Mouse (Mus musculus) CH12.LX (cell line): Measurements from ENCODE around the gene 9530077C05Rik. TPM values are rescaled to one million over a fixed set of nuclear protein-coding genes. Genes with fewer than 3 reads are reported as not detected.
"Not testable (repeated sequence)": the region's sequence is repeated elsewhere in the genome, so short reads cannot be mapped to it uniquely, and the experiment has no call there.

Experiments
- DNase-seq: peaks from one replicate; pipeline ENCODE4 v3.0.0-alpha.2; 2013; ENCODE audit errors: extremely low read depth
- H3K27ac ChIP-seq: 2 replicates; pipeline ENCODE4 v1.5.1; 2012; ENCODE audit warnings: low read depth, mild to moderate bottlenecking, control low read depth, moderate library complexity; ENCODE audit not compliant: insufficient read depth
- H3K27me3 ChIP-seq: replicated peaks from 2 replicates; pipeline ENCODE3; 2012; ENCODE audit warnings: inconsistent platforms
- H3K36me3 ChIP-seq, 2 experiments: replicated peaks in 1 of 2; 2 replicates each; pipeline versions ENCODE3 to v1.6.1; 2012; ENCODE audit warnings: inconsistent platforms in 1 of 2, low read length in 1 of 2, mild to moderate bottlenecking in 1 of 2, mixed read lengths in 1 of 2, moderate library complexity in 1 of 2; ENCODE audit not compliant: control insufficient read depth in 1 of 2, insufficient read depth in 1 of 2
- H3K4me1 ChIP-seq, 2 experiments: 2 replicates each; pipeline ENCODE4 v1.6.1; 2012; ENCODE audit warnings: inconsistent platforms in 1 of 2, moderate library complexity in 1 of 2; ENCODE audit not compliant: insufficient read depth in 2 of 2, control insufficient read depth in 1 of 2
- H3K4me2 ChIP-seq: 2 replicates; pipeline ENCODE4 v1.6.1; 2012; ENCODE audit warnings: low read depth, mild to moderate bottlenecking, control low read depth; ENCODE audit not compliant: poor library complexity, insufficient read depth, severe bottlenecking
- H3K4me3 ChIP-seq, 3 experiments: fragments of 150-350 bp in 1 of 3; sonication (generic) in 1 of 3; replicated peaks in 1 of 3; 2 replicates each; pipeline versions ENCODE3 to v1.5.1; 2011 to 2012; ENCODE audit warnings: low read depth in 2 of 3, low read length in 2 of 3, mild to moderate bottlenecking in 2 of 3, moderate library complexity in 2 of 3, control low read depth in 1 of 3, improper control_type of control experiment in 1 of 3, inconsistent platforms in 1 of 3, mixed read lengths in 1 of 3; ENCODE audit not compliant: poor library complexity in 1 of 3
- H3K79me2 ChIP-seq: replicated peaks from 2 replicates; pipeline ENCODE4 v1.6.1; 2012; ENCODE audit warnings: mild to moderate bottlenecking, moderate library complexity; ENCODE audit not compliant: control insufficient read depth, poor library complexity, insufficient read depth, severe bottlenecking; ENCODE audit errors: extremely low read depth
- H3K9ac ChIP-seq: 2 replicates; pipeline ENCODE4 v1.6.1; 2012; ENCODE audit warnings: low read depth, mild to moderate bottlenecking, control low read depth, moderate library complexity; ENCODE audit not compliant: insufficient read depth
- H3K9me3 ChIP-seq: replicated peaks from 2 replicates; pipeline ENCODE3; 2012; ENCODE audit warnings: low read length, inconsistent platforms, mixed read lengths
- CTCF ChIP-seq, 2 experiments: IDR thresholded peaks in 1 of 2; conservative IDR thresholded peaks in 1 of 2; 2 replicates each; pipeline ENCODE4 v1.5.1; 2011 to 2012; ENCODE audit warnings: low read depth in 2 of 2, low read length in 2 of 2, improper control_type of control experiment in 1 of 2, inconsistent platforms in 1 of 2, mild to moderate bottlenecking in 1 of 2, moderate library complexity in 1 of 2
- POLR2AphosphoS2 ChIP-seq: IDR thresholded peaks from 2 replicates; pipeline ENCODE4 v1.6.1; 2011; ENCODE audit warnings: low read depth, low read length, improper control_type of control experiment
- RAD21 ChIP-seq: IDR thresholded peaks from 2 replicates; pipeline ENCODE4 v1.6.1; 2011; ENCODE audit warnings: low read depth, mild to moderate bottlenecking, low read length, improper control_type of control experiment, moderate library complexity
- SMC3 ChIP-seq: IDR thresholded peaks from 2 replicates; pipeline ENCODE4 v1.6.1; 2011; ENCODE audit warnings: low read depth, low read length, improper control_type of control experiment
- TCF12 ChIP-seq: IDR thresholded peaks from 2 replicates; pipeline ENCODE4 v1.6.1; 2014; ENCODE audit warnings: low read depth, mild to moderate bottlenecking, inconsistent platforms, low read length, improper control_type of control experiment
- USF2 ChIP-seq: conservative IDR thresholded peaks from 2 replicates; pipeline ENCODE4 v1.6.1; 2011; ENCODE audit warnings: low read depth, low read length, improper control_type of control experiment
- ZKSCAN1 ChIP-seq: IDR thresholded peaks from 2 replicates; pipeline ENCODE4 v1.6.1; 2012; ENCODE audit warnings: low read depth, inconsistent platforms, low read length, improper control_type of control experiment, borderline replicate concordance
- ZNF384 ChIP-seq: IDR thresholded peaks from 2 replicates; pipeline ENCODE4 v1.6.1; 2012; ENCODE audit warnings: low read depth, low read length, improper control_type of control experiment, inconsistent platforms
- dilution Hi-C: fragments of 300-500 bp; cut with MboI; formaldehyde crosslinking; loops from 2 replicates; pipeline ENCODE4 v1.14.3; 2020; ENCODE audit warnings: low sequenced_read_pairs; ENCODE audit not compliant: extremely low pct_unique_long_range_greater_than_20kb, extremely low pct_ligation_motif_present
- in situ Hi-C: fragments of 300-500 bp; cut with MboI; formaldehyde crosslinking; loops from 3 replicates; pipeline ENCODE4 v1.14.3; 2019; ENCODE audit warnings: low sequenced_read_pairs, low pct_ligation_motif_present, low pct_unique_long_range_greater_than_20kb, mixed read lengths
- polyA plus RNA-seq: library from polyadenylated mRNA; unstranded; fragments of >175 nt; gene quantifications from 2 replicates; pipeline ENCODE4 v1.2.1, GENCODE M21; 2012; ENCODE audit warnings: low read depth; ENCODE audit not compliant: insufficient read length
- total RNA-seq, 2 experiments: library from RNA; depleted of rRNA; stranded (reverse); fragments of 300-350 nt in 1 of 2; fragments of >200 nt in 1 of 2; gene quantifications; 2 replicates each; pipeline ENCODE4 v1.2.3; 2012 to 2014

Gene 9530077C05Rik
- total and polyA plus RNA-seq, 3 experiments: 0.71 to 1.4 (median 0.93) TPM

DNA sequence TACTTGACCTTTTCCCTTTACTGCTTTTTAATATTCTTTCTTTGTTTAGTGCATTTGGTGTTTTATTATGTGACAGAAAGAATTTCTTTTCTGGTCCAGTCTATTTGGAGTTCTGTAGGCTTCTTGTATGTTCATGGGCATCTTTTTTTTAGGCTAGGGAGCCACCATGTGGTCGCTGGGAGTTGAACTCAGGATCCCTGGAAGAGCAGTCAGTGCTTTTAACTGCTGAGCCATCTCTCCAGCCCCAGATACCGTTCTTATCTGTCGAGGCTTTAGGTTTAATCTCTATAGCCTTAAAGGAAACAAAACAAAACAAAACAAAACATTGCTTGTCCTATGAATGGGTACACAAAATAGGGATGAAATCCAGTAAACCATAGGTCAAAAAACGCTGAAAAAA lies 3.0 kb upstream of the 9530077C05Rik start:
- not testable (repeated sequence) for H3K4me2 ChIP-seq, H3K9me3 ChIP-seq, H3K4me1 ChIP-seq, H3K79me2 ChIP-seq, H3K36me3 ChIP-seq, H3K9ac ChIP-seq, H3K27me3 ChIP-seq
- DNase-seq: peak; percentile 16
- TF ChIP-seq SMC3: peak; percentile 39
- peak; percentile 63 for TF ChIP-seq RAD21
- peak; percentile 21; the same call in 1 of the 2 replicates for TF ChIP-seq ZNF384
- TF ChIP-seq CTCF (conservative IDR thresholded peaks at IDR 0.05 in 1 of 2, IDR thresholded peaks at IDR 0.05 in 1 of 2; ENCODE audit: low read depth in 2 of 2, low read length in 2 of 2): peak in 1 of 2 experiments; percentile 65; a peak in 2 of 4 replicates
- TF ChIP-seq, all 38 proteins: peak for 4; not testable (repeated sequence) for 34
- H3K27ac ChIP-seq, dilution Hi-C loops, H3K4me3 ChIP-seq, in situ Hi-C loops: not testable (repeated sequence)

DNA sequence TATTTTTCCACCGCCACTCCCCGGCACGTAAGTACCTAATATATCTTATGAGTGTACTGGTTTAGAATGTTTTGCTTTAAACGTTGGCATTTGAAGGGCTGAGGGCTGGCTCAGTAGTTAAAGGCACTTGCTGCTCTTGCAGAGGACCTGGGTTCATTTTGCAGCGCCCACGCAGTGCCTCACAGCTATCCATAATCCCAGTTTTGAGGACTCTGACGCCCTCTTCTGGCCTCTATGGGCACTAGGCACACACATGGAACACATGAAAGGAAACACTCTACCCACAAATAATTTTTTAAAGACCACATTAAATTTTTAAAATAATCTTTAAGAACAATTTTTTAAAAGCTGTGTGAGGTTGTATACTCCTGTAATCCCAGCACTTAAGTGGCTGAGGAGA lies 1.8 kb upstream of the 9530077C05Rik start:
- Histone ChIP-seq H3K9ac (no peak overlapping the region), H3K36me3 (no peaks in the 10 kb centered on the region), H3K27ac (no peak overlapping the region), H3K27me3 (no peaks in the 10 kb centered on the region), H3K4me1 (peaks cover 0 to 3% of the 10 kb centered on the region in 2 experiments; a peak in 1 of 4 replicates), H3K79me2 (no peaks in the 10 kb centered on the region), H3K4me2 (no peak overlapping the region), H3K4me3 (no peak overlapping the region), H3K9me3 (no peaks in the 10 kb centered on the region)
- dilution Hi-C loops: no loop called here
- TF ChIP-seq POLR2AphosphoS2 (no peak), CTCF (conservative IDR thresholded peaks at IDR 0.05 in 1 of 2, IDR thresholded peaks at IDR 0.05 in 1 of 2; ENCODE audit: low read depth in 2 of 2, low read length in 2 of 2) (peak in 1 of 2 experiments; percentile 35; a peak in 2 of 4 replicates), USF2 (no peak), ZNF384 (no peak), TCF12 (no peak)
- DNase-seq: no peak
- in situ Hi-C loops: no loop called here

DNA sequence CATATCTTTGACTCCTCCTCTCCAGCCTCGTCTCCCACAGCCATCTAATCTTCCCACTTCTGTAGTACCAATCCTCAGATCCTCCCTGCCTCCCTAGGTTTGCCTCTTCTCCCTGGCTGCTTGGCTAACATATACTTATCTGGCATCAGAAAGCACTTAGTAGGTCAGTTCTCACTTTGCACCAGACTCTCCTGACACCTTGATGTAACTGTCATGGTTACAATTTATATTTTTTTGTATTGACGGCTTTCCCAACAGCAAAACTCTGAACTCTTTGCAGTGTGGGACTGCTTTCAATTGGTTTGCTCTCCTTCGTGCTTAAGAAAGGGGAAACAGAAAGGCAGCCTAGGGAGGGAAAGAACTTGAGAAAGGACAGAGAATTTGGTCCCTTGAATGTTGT lies 4.9 kb downstream of the 9530077C05Rik start:
- Histone ChIP-seq H3K36me3 (no peaks in the 10 kb centered on the region), H3K4me3 (no peak overlapping the region), H3K4me1 (peaks cover 0 to 7% of the 10 kb centered on the region in 2 experiments; a peak in 1 of 4 replicates), H3K79me2 (no peaks in the 10 kb centered on the region), H3K4me2 (no peak overlapping the region), H3K9me3 (no peaks in the 10 kb centered on the region), H3K27me3 (peaks cover 2% of the 10 kb centered on the region), H3K9ac (no peak overlapping the region), H3K27ac (no peak overlapping the region)
- dilution Hi-C loops (no loop called here), in situ Hi-C loops (no loop called here)
- no peak for DNase-seq
- peak; percentile 12; the same call in 1 of the 2 replicates for TF ChIP-seq ZKSCAN1
- no peak for TF ChIP-seq SMC3
